ENCODE assay signal across 10 mouse cellular contexts in genomic region chr1:105946581-105947540, GRCm38 (mm10). TPM values are rescaled to one million over a fixed set of nuclear protein-coding genes. Genes with fewer than 3 reads are reported as not detected.
DNase-seq lines count a peak whose midpoint lies in the region; ATAC-seq lines count a peak whose summit lies in the region.
"Had no signal": no experiment of that assay in that cellular context is flagged by ENCODE, and none has a peak within 500 bp of the region (broad histone marks: within the 10 kb centered on the region; RNA-seq: fewer than 3 reads in every experiment).

No protein-coding gene starts in this region.

- 51% methylated on average over 13 of the region's 13 CpGs for WGBS in embryonic facial prominence, embryonic 14.5 days
- 73% methylated on average over 13 of the region's 13 CpGs for WGBS in embryonic facial prominence, embryonic 10.5 days

- no peak for ATAC-seq in embryonic facial prominence, embryonic 14.5 days (ENCODE audit: low read depth)
- ATAC-seq in megakaryocyte-erythroid progenitor cell, adult 5-6 weeks (replicated peaks; ENCODE audit: low FRiP score, low TSS enrichment, poor library complexity, severe bottlenecking): no peak

- H3K9me3 ChIP-seq in embryonic facial prominence, embryonic 14.5 days (ENCODE audit: control insufficient read depth, low read length): no peaks in the 10 kb centered on the region
- H3K9me3 ChIP-seq in embryonic facial prominence, embryonic 10.5 days: no peaks in the 10 kb centered on the region
- H3K9me3 ChIP-seq: embryonic facial prominence, embryonic 15.5 days; liver, embryonic 13.5 days had no signal

- intact Hi-C loops in heart, postnatal 14 days (cut with DNase I): loop anchor here (5.0 kb wide), 1 partner anchor 40 kb away; no protein-coding TSS in a partner anchor

- no peak overlapping the region for H3K4me2 ChIP-seq in embryonic facial prominence, embryonic 14.5 days (ENCODE audit: low read depth, low read length)
- H3K4me2 ChIP-seq: embryonic facial prominence, embryonic 15.5 days; liver, embryonic 13.5 days had no signal

- H3K27me3 ChIP-seq in embryonic facial prominence, embryonic 14.5 days (replicated peaks; ENCODE audit: control insufficient read depth, insufficient read depth, low read length): no peaks in the 10 kb centered on the region
- H3K27me3 ChIP-seq in embryonic facial prominence, embryonic 10.5 days (replicated peaks; ENCODE audit: low read depth, poor library complexity, severe bottlenecking): no peaks in the 10 kb centered on the region
- H3K27me3 ChIP-seq: embryonic facial prominence, embryonic 15.5 days; liver, embryonic 13.5 days had no signal

- H3K4me3 ChIP-seq in embryonic facial prominence, embryonic 14.5 days (ENCODE audit: low read depth, low read length): no peak overlapping the region
- no peak overlapping the region for H3K4me3 ChIP-seq in embryonic facial prominence, embryonic 10.5 days
- H3K4me3 ChIP-seq: embryonic facial prominence, embryonic 15.5 days; liver, embryonic 13.5 days had no signal

- DNase-seq in embryonic facial prominence, embryonic 14.5 days (ENCODE audit: low spot score): peak; percentile 62
- DNase-seq in embryonic facial prominence, embryonic 10.5 days (ENCODE audit: low spot score): no peak
- peak; percentile 41 for DNase-seq in ES-CJ7 (ENCODE audit: low read depth, low spot score)
- peak; percentile 84 to 85 for DNase-seq in frontal cortex, adult 2 months (ENCODE audit: extremely low spot score in 1 of 2, low spot score in 1 of 2)
- DNase-seq in heart, postnatal 14 days: peak; percentile 41 to 55
- peak; percentile 37 for DNase-seq in lung, postnatal 36 days
- DNase-seq in ovary, postnatal 36 days (ENCODE audit: low spot score): no peak
- DNase-seq: liver, embryonic 13.5 days had no signal

- H3K9ac ChIP-seq in embryonic facial prominence, embryonic 14.5 days (ENCODE audit: low read depth, low read length): no peak overlapping the region
- H3K9ac ChIP-seq: embryonic facial prominence, embryonic 15.5 days; liver, embryonic 13.5 days had no signal

- no peak overlapping the region for H3K27ac ChIP-seq in embryonic facial prominence, embryonic 14.5 days (replicated peaks; ENCODE audit: low read depth, low read length)
- no peak overlapping the region for H3K27ac ChIP-seq in embryonic facial prominence, embryonic 10.5 days (replicated peaks)
- H3K27ac ChIP-seq: embryonic facial prominence, embryonic 15.5 days; liver, embryonic 13.5 days had no signal

- H3K4me1 ChIP-seq in embryonic facial prominence, embryonic 14.5 days (ENCODE audit: control insufficient read depth, insufficient read depth, low read length): no peaks in the 10 kb centered on the region
- H3K4me1 ChIP-seq in embryonic facial prominence, embryonic 10.5 days: no peaks in the 10 kb centered on the region
- H3K4me1 ChIP-seq: liver, embryonic 13.5 days had no signal

- H3K36me3 ChIP-seq in embryonic facial prominence, embryonic 14.5 days (ENCODE audit: control insufficient read depth, insufficient read depth, low read length): no peaks in the 10 kb centered on the region
- no peaks in the 10 kb centered on the region for H3K36me3 ChIP-seq in embryonic facial prominence, embryonic 10.5 days (replicated peaks)
- H3K36me3 ChIP-seq: embryonic facial prominence, embryonic 15.5 days; liver, embryonic 13.5 days had no signal

RNA-seq across cellular contexts. Expression of gene Zcchc2, which starts 43.3 kb away (rescaled TPM):
- polyA plus RNA-seq in embryonic facial prominence, embryonic 14.5 days (2014; fragmentation: Nextera tagmentation; extraction: Ambion mirVana): 2.8 TPM in 2 replicates
- polyA plus RNA-seq in embryonic facial prominence, embryonic 10.5 days (2016; fragmentation: Nextera tagmentation; extraction: Ambion mirVana): 1.9 and 2.3 TPM in 2 replicates
- polyA plus RNA-seq in frontal cortex, adult 2 months (2012; rRNA removed): 16.7 TPM in 2 replicates
- total RNA-seq in heart, postnatal 14 days (2021): 10 to 100 TPM in 1 of 2 experiments, 1 to 10 TPM in 1; 8.6 to 10.4 TPM
- 16.8 and 18.3 TPM in 2 replicates for total RNA-seq in megakaryocyte-erythroid progenitor cell, adult 5-6 weeks (2014; fragmentation: Nextera tagmentation)
- total RNA-seq in megakaryocyte-erythroid progenitor cell, adult 5-6 weeks (2017): 14.2 and 15.4 TPM in 2 replicates

Comparison
In these comparisons a context has a peak if more than half of its experiments do, and no peak if none do; other contexts are left out.
1. DNase-seq: peak in embryonic facial prominence, embryonic 14.5 days (single experiment), ES-CJ7 (single experiment), frontal cortex, adult 2 months (2 of 2), heart, postnatal 14 days (2 of 2) and lung, postnatal 36 days (single experiment); none in embryonic facial prominence, embryonic 10.5 days (single experiment) and ovary, postnatal 36 days (single experiment).